Mouse (Mus musculus) hindbrain, embryonic 11.5 days (tissue): ENCODE data around the gene Clmn. TPM values are rescaled to one million over a fixed set of nuclear protein-coding genes. Genes with fewer than 3 reads are reported as not detected.
A peak's percentile ranks its signal among the peaks of the same experiment; 100 is the strongest.

Experiments used
- ATAC-seq: fragments of 200-750 bp; cut with Nextera tagmentation; 2 replicates; pipeline ENCODE4 v1.8.0; 2017; ENCODE audit warnings: mild to moderate bottlenecking, moderate TSS enrichment, moderate library complexity; ENCODE audit not compliant: low FRiP score
- DNase-seq: peaks from one replicate; pipeline ENCODE4 v3.0.0-alpha.2; 2015; ENCODE audit warnings: low spot score
- H3K27ac ChIP-seq: fragments of 300-500 bp; sonication (generic); 2 replicates; pipeline ENCODE4 v1.5.1; 2014; ENCODE audit warnings: mild to moderate bottlenecking, low read depth, low read length
- H3K27me3 ChIP-seq: fragments of 300-500 bp; sonication (generic); 2 replicates; pipeline ENCODE4 v1.6.1; 2014; ENCODE audit warnings: mild to moderate bottlenecking, low read length, moderate library complexity, mixed read lengths; ENCODE audit not compliant: control insufficient read depth, insufficient read depth
- H3K36me3 ChIP-seq: fragments of 300-500 bp; sonication (generic); 2 replicates; pipeline ENCODE4 v1.6.1; 2014; ENCODE audit warnings: mild to moderate bottlenecking, low read length, moderate library complexity, mixed read lengths; ENCODE audit not compliant: control insufficient read depth, insufficient read depth
- H3K4me1 ChIP-seq: fragments of 300-500 bp; sonication (generic); replicated peaks from 2 replicates; pipeline ENCODE4 v1.6.1; 2014; ENCODE audit warnings: low read length, mixed read lengths; ENCODE audit not compliant: control insufficient read depth, insufficient read depth
- H3K4me2 ChIP-seq: fragments of 300-500 bp; sonication (generic); replicated peaks from 2 replicates; pipeline ENCODE4 v1.6.1; 2014; ENCODE audit warnings: mild to moderate bottlenecking, low read depth, low read length
- H3K4me3 ChIP-seq: fragments of 300-500 bp; sonication (generic); 2 replicates; pipeline ENCODE4 v1.5.1; 2014; ENCODE audit warnings: low read depth, low read length
- H3K9ac ChIP-seq: fragments of 300-500 bp; sonication (generic); 2 replicates; pipeline ENCODE4 v1.6.1; 2014; ENCODE audit warnings: low read depth, low read length
- H3K9me3 ChIP-seq: fragments of 300-500 bp; sonication (generic); 2 replicates; pipeline ENCODE4 v1.6.1; 2016; ENCODE audit warnings: low read length; ENCODE audit not compliant: control insufficient read depth
- whole genome bisulfite sequencing: fragments of 180-500 bp; shearing (Covaris S2); extraction: QIAGEN DNeasy Blood & Tissue Kit; methylation state at CpG from one replicate; pipeline ENCODE4 v1.1.7; 2014; 5-methylcytosine and 5-hydroxymethylcytosine counted together
- polyA plus RNA-seq: library from polyadenylated mRNA; unstranded; fragments of >200 nt; fragmentation: Nextera tagmentation; extraction: Ambion mirVana; gene quantifications from 2 replicates; pipeline ENCODE4 v1.2.1, GENCODE M21; 2014

The Clmn gene
- polyA plus RNA-seq, 1 experiment from 2014 or later: 4.3 TPM

DNA sequence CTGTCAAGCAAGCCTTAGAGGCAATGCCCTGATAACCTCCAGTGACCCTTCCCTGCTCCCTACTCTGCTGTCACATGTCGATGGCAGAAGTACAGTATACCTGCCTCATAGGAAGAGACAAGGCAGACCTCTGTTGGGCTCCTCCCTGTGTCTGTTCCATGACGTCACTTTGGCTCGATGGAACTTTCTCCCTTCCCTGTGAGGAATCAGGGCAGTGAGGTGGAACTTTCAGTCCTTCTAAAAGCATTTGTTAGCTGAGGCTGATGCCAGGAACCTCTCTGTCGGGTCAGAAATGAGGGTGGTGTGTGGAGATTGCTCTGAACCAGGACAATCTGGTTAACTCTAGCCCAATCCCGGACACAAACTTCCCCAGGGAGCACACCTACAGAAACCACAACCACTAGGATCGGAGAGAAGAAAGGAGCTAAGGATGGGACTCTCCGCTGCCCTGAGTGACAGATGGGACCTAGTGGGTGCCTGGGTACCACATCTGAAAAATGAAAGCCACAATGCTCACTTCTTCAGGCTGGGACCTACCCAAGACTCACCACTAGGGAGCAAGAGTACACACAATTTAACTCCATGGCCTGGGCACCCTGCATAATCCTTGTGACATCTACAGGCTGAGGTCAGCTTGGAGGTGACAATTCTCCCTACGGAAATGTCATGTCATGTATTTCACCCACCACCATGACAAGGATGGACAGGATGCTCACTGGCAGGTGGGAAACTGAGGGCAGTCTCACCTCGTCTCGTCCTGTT, 41.9 kb downstream of the Clmn start:
- no peaks in the 10 kb centered on the region for H3K4me1 ChIP-seq
- DNase-seq (no peak), ATAC-seq (no peak)
- no peak overlapping the region for H3K4me2 ChIP-seq
- no peak overlapping the region for H3K4me3 ChIP-seq
- H3K36me3 ChIP-seq: no peaks in the 10 kb centered on the region
- H3K27ac ChIP-seq: no peak overlapping the region
- no peak overlapping the region for H3K9ac ChIP-seq
- H3K27me3 ChIP-seq: no peaks in the 10 kb centered on the region
- H3K9me3 ChIP-seq: no peaks in the 10 kb centered on the region
- WGBS: 91% methylated on average over 10 of the region's 10 CpGs

DNA sequence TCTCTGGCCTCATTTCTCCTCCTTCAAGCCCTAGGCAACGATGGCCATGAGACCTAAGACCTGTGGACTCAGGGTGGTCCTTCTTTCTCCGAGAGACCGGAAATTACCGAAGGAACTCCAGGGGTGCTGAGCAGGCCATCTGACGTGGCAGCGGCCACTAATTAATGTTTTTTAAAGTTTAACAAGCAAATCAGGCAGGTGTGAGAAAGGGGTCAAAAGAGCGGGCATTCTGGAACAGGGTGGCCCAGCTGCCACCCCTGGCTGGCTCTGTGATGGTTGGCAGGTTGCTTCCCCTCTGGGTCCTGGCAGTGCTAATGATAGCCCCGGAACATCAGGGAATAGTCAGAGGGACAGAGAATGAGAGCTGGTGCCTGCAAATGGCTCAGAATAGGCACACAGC, 42.7 kb downstream of the Clmn start:
- H3K36me3 ChIP-seq: no peaks in the 10 kb centered on the region
- no peak for ATAC-seq
- WGBS: 63% methylated on average over 8 of the region's 8 CpGs
- no peak overlapping the region for H3K27ac ChIP-seq
- no peak overlapping the region for H3K4me2 ChIP-seq
- H3K4me1 ChIP-seq: 0 out of 2 replicates have a peak, but pooled peaks cover 5% of the 10 kb centered on the region
- H3K4me3 ChIP-seq: no peak overlapping the region
- no peak for DNase-seq
- H3K27me3 ChIP-seq: no peaks in the 10 kb centered on the region
- no peak overlapping the region for H3K9ac ChIP-seq
- H3K9me3 ChIP-seq: no peaks in the 10 kb centered on the region

DNA sequence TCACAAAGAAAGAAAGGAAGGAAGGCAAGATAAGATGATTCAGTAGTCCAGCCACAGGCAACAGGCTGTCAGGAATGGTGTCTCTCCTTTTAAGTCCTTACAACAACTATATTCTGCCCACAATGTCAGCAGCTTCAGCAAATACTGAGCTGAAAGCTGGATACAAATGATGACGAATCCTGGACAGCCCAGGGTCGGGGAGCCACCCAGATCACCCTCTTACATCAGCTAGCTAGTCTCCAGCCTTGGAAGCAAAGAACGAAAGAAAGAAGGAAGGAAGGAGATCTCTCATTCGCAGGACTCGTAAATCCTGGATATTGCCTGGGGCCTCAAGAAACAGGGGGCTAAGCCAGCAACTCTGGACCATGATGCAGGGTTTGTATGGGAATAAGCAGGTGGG, 44.8 kb downstream of the Clmn start:
- Histone ChIP-seq H3K27me3 (no peaks in the 10 kb centered on the region), H3K9ac (no peak overlapping the region), H3K4me3 (no peak overlapping the region), H3K4me1 (0 out of 2 replicates have a peak, but pooled peaks cover 5% of the 10 kb centered on the region), H3K4me2 (no peak overlapping the region), H3K27ac (no peak overlapping the region), H3K9me3 (no peaks in the 10 kb centered on the region), H3K36me3 (no peaks in the 10 kb centered on the region)
- WGBS: 81% methylated on average over 5 of the region's 5 CpGs
- DNase-seq (no peak), ATAC-seq (no peak)

DNA sequence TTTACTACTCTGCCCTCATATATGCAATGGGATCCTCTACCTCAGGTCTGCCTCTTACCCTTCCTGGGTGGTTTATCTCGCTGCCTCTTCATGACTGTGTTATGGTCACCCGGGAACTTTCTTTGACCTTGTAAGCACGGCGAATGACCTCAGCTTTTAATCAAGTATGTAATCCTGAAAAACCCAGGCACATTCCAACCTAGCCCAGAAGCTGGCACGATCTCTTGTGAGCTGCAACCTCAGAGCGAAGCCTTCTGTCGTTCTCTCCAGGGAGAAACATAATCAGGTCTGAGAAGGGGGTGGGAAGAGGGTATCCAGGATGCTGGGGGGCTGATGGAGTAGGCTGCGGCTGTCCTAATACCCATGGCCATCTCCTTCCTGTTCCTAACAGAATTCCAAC, 45.8 kb downstream of the Clmn start:
- H3K4me3 ChIP-seq: no peak overlapping the region
- no peak overlapping the region for H3K4me2 ChIP-seq
- WGBS: 66% methylated on average over 8 of the region's 8 CpGs
- DNase-seq (no peak), ATAC-seq (no peak)
- 0 out of 2 replicates have a peak, but pooled peaks cover 5% of the 10 kb centered on the region for H3K4me1 ChIP-seq
- no peak overlapping the region for H3K27ac ChIP-seq
- no peak overlapping the region for H3K9ac ChIP-seq
- no peaks in the 10 kb centered on the region for H3K36me3 ChIP-seq
- H3K9me3 ChIP-seq: no peaks in the 10 kb centered on the region
- no peaks in the 10 kb centered on the region for H3K27me3 ChIP-seq

DNA sequence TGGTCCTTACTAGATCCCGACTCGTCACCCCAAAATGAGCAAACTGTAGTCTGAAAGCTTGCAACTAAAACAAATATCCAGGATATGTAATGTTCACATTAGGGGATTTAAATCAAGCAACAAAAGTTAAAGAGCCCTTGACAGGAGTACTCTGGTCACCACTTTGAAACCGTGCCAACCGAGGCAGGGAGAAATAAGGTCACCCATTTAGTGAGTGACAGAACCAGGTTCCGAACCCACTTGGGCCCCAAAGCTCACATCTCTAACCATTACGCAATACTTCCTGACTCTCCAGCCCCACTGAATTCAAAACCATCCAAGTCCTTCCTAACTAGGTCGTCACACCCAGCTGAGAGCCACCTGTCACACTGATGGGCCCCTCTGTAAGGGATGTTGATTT, 46.8 kb downstream of the Clmn start:
- no peak overlapping the region for H3K4me3 ChIP-seq
- H3K27ac ChIP-seq: no peak overlapping the region
- WGBS: 74% methylated on average over 7 of the region's 7 CpGs
- DNase-seq (no peak), ATAC-seq (no peak)
- no peaks in the 10 kb centered on the region for H3K27me3 ChIP-seq
- no peaks in the 10 kb centered on the region for H3K36me3 ChIP-seq
- 0 out of 2 replicates have a peak, but pooled peaks cover 5% of the 10 kb centered on the region for H3K4me1 ChIP-seq
- H3K9me3 ChIP-seq: no peaks in the 10 kb centered on the region
- no peak overlapping the region for H3K4me2 ChIP-seq
- H3K9ac ChIP-seq: no peak overlapping the region

DNA sequence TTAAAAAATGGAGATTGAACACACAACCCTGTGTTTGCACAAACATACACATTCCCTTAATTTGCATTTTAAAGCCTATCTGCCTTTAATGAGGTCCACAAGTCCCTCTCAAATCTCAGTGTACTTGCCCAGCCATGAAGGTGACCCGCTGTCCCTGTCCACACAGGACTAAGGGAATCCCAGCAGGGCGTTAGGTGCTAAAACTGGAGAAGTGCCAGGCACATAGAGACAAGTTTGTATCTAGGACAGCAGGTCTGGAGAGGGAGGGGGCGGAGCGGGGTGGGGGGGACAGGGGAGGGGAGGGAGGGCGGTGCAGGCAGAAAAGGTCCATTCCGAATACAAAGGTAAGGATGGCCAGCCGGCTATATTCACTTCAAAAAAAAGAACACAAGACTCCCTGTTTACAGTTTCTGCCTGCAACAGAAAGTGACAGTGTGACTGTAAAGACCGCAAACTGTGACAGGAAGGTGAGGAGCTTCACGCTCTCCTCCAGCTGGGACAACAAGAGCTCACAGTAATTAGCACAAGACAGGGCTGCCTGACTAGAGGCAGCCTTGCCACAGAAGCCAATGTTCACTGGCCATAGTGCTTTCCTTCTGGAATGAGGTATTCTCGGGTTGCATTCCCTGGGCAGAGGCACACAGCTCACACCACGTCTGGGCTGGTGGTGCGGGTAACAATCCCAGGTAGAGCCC, 47.6 kb downstream of the Clmn start:
- Histone ChIP-seq H3K4me1 (0 out of 2 replicates have a peak, but pooled peaks cover 5% of the 10 kb centered on the region), H3K9ac (0 out of 2 replicates have a peak overlapping the region, but pooled peaks have one; percentile 11), H3K36me3 (no peaks in the 10 kb centered on the region), H3K27me3 (no peaks in the 10 kb centered on the region), H3K4me2 (no peak overlapping the region), H3K27ac (no peak overlapping the region), H3K9me3 (no peaks in the 10 kb centered on the region), H3K4me3 (no peak overlapping the region)
- WGBS: 18% methylated on average over 12 of the region's 12 CpGs
- DNase-seq (no peak), ATAC-seq (no peak)

DNA sequence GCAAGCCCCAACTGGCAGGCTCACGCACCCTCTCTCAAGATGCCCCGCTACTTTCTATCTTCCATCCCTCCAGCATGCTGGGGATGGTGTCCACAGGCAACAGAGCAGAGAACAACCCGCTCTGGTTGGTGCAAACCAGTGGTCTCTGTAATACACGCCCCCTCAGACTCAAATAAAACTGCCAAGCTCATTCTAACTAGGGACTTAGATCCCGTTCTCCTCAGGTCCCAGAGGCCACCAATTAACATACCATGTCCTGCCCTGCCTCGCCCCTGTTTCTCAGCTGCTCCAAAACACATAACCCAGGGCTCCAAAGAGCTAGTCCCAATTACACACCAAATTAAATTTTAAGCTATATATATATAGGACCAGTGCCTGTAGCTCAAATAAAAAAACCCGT, 50.6 kb downstream of the Clmn start:
- Histone ChIP-seq H3K4me1 (0 out of 2 replicates have a peak, but pooled peaks cover 5% of the 10 kb centered on the region), H3K27me3 (no peaks in the 10 kb centered on the region), H3K36me3 (no peaks in the 10 kb centered on the region), H3K9me3 (no peaks in the 10 kb centered on the region), H3K4me3 (no peak overlapping the region), H3K27ac (no peak overlapping the region), H3K9ac (no peak overlapping the region), H3K4me2 (no peak overlapping the region)
- WGBS: 76% methylated on average over 7 of the region's 7 CpGs
- ATAC-seq (no peak), DNase-seq (no peak)

DNA sequence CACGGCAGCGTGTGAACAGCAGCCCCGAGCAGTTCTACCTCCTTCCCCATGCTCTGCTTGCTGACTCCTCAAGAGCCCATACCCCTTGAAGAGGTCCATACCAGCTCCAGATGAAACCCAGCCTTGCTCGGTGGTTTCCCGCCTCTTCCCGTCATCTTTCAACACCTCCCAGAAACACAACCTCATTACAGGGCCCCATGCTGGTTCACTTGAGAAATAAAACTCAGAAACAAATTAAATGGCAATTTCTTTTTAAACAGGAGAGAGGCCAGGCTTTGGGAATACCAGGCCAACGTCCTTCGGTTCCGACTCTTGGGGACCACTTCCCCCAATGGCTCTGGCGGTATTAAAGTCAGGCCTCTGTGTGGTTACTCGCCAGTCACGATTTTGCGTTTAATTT, 51.1 kb downstream of the Clmn start:
- no peak for DNase-seq
- Histone ChIP-seq H3K9me3 (no peaks in the 10 kb centered on the region), H3K27me3 (no peaks in the 10 kb centered on the region), H3K4me3 (no peak overlapping the region), H3K4me2 (no peak overlapping the region), H3K4me1 (0 out of 2 replicates have a peak, but pooled peaks cover 5% of the 10 kb centered on the region), H3K27ac (no peak overlapping the region), H3K9ac (no peak overlapping the region), H3K36me3 (no peaks in the 10 kb centered on the region)
- 89% methylated on average over 13 of the region's 13 CpGs for WGBS
- ATAC-seq: no peak

DNA sequence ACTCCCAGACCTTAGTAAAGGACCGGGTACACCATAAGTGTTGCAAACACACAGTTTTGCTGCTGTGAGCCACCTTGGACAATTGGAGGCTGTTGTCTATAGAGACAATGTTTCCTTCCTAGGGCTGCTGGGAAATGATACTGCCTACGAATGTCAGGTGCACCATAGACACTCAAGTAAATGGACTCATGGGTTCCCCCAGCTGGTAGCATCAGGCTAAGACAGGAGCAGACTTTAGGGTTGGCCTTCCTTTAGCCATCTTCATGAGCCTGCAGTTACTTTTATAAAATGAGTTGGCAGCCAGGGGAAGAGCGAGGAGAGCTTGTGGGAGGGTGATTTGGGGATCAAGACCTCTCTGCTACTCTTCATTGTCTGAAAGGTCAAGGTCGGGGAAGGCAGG, 52.2 kb downstream of the Clmn start:
- Histone ChIP-seq H3K4me3 (no peak overlapping the region), H3K4me2 (no peak overlapping the region), H3K27me3 (no peaks in the 10 kb centered on the region), H3K9ac (no peak overlapping the region), H3K27ac (no peak overlapping the region), H3K4me1 (0 out of 2 replicates have a peak, but pooled peaks cover 3% of the 10 kb centered on the region), H3K9me3 (no peaks in the 10 kb centered on the region), H3K36me3 (no peaks in the 10 kb centered on the region)
- 83% methylated on average over 4 of the region's 4 CpGs for WGBS
- ATAC-seq (no peak), DNase-seq (no peak)
